Mouse (Mus musculus) heart, postnatal 0 days (tissue): ENCODE results near the gene Ifitm3. TPM values are rescaled to one million over a fixed set of nuclear protein-coding genes. Genes with fewer than 3 reads are reported as not detected.
A peak's percentile ranks its signal among the peaks of the same experiment; 100 is the strongest.

Experiments
- ATAC-seq: fragments of 200-750 bp; cut with Nextera tagmentation; 2 replicates; pipeline ENCODE4 v1.8.0; 2017; ENCODE audit warnings: low read depth, moderate number of reproducible peaks, moderate library complexity; ENCODE audit not compliant: insufficient read depth
- DNase-seq: peaks from one replicate; pipeline ENCODE4 v3.0.0-alpha.2; 2016; ENCODE audit warnings: low spot score
- H3K27ac ChIP-seq: fragments of 300-500 bp; sonication (generic); 2 replicates; pipeline ENCODE4 v1.5.1; 2014; ENCODE audit warnings: low read depth, mild to moderate bottlenecking
- H3K27me3 ChIP-seq: fragments of 300-500 bp; sonication (generic); 2 replicates; pipeline ENCODE4 v1.6.1; 2014; ENCODE audit warnings: low read length, mixed read lengths; ENCODE audit not compliant: control insufficient read depth, insufficient read depth
- H3K36me3 ChIP-seq: fragments of 300-500 bp; sonication (generic); replicated peaks from 2 replicates; pipeline ENCODE4 v1.6.1; 2014; ENCODE audit warnings: low read length, mixed read lengths; ENCODE audit not compliant: control insufficient read depth, insufficient read depth
- H3K4me1 ChIP-seq: fragments of 300-500 bp; sonication (generic); 2 replicates; pipeline ENCODE4 v1.6.1; 2014; ENCODE audit warnings: antibody characterized with exemption; ENCODE audit not compliant: control insufficient read depth, insufficient read depth
- H3K4me2 ChIP-seq: fragments of 300-500 bp; sonication (generic); 2 replicates; pipeline ENCODE4 v1.6.1; 2014; ENCODE audit warnings: low read depth, mild to moderate bottlenecking, low read length, moderate library complexity
- H3K4me3 ChIP-seq: fragments of 300-500 bp; sonication (generic); 2 replicates; pipeline ENCODE4 v1.5.1; 2014; ENCODE audit warnings: low read depth, low read length
- H3K9ac ChIP-seq: fragments of 300-500 bp; sonication (generic); replicated peaks from 2 replicates; pipeline ENCODE4 v1.6.1; 2014; ENCODE audit warnings: low read depth, low read length, mixed read lengths
- H3K9me3 ChIP-seq: fragments of 300-500 bp; sonication (generic); replicated peaks from 2 replicates; pipeline ENCODE4 v1.6.1; 2016; ENCODE audit warnings: low read length; ENCODE audit not compliant: control insufficient read depth
- CTCF ChIP-seq: IDR thresholded peaks from 2 replicates; pipeline ENCODE4 v1.5.1; 2016; ENCODE audit warnings: antibody characterized with exemption, control low read depth, low read depth
- EP300 ChIP-seq: IDR thresholded peaks from 2 replicates; pipeline ENCODE4 v1.6.1; 2016; ENCODE audit warnings: antibody characterized with exemption, low read depth
- WGBS: fragments of 180-500 bp; shearing (Covaris S2); extraction: QIAGEN DNeasy Blood & Tissue Kit; methylation state at CpG from one replicate; pipeline ENCODE4 v1.1.7; 2014; 5-methylcytosine and 5-hydroxymethylcytosine counted together
- polyA plus RNA-seq: library from polyadenylated mRNA; unstranded; fragments of >200 nt; fragmentation: Nextera tagmentation; extraction: Ambion mirVana; gene quantifications from 2 replicates; pipeline ENCODE4 v1.2.1, GENCODE M21; 2015
- total RNA-seq: library from RNA; depleted of rRNA; stranded (reverse); fragments of >200 nt; gene quantifications from 2 replicates; pipeline ENCODE4 v1.2.3, GENCODE M21; 2014; ENCODE audit warnings: low replicate concordance

Ifitm3 gene
- total and polyA plus RNA-seq, 2 experiments from 2014 or later: 148 to 230 TPM

- H3K4me1 ChIP-seq: no peaks in the 10 kb centered on the region
Observed at GRCm38 (mm10) chr7:141030390-141030789, 19.8 kb upstream of the Ifitm3 start.

GRCm38 (mm10) chr7:141028831-141029230 is 18.3 kb upstream of the Ifitm3 start, which contains the start of gene Gm17387:
TSS of gene Gm17387 (plus strand) at chr7:141029131.
- DNase-seq: no peak
- peaks cover 5% of the 10 kb centered on the region; the same call in 1 of the 2 replicates for H3K4me1 ChIP-seq
- H3K9ac ChIP-seq: no peak within 1 kb of the TSS
- no peak within 1 kb of the TSS for H3K4me2 ChIP-seq
- H3K27me3 ChIP-seq: no peaks in the 10 kb centered on the region
- ATAC-seq: no peak
- WGBS: 95% methylated on average over 2 of the region's 2 CpGs
- no peak within 1 kb of the TSS for H3K4me3 ChIP-seq
- H3K27ac ChIP-seq: no peak within 1 kb of the TSS
- TF ChIP-seq EP300 (no peak), CTCF (no peak)
- no peaks in the 10 kb centered on the region for H3K9me3 ChIP-seq
- no peaks in the 10 kb centered on the region for H3K36me3 ChIP-seq

More at GRCm38 (mm10) chr7:141030390-141030789, 19.8 kb upstream of the Ifitm3 start:
- no peaks in the 10 kb centered on the region for H3K36me3 ChIP-seq
- 49% methylated on average over 3 of the region's 3 CpGs for WGBS
- DNase-seq (no peak), ATAC-seq (no peak)
- no peaks in the 10 kb centered on the region for H3K27me3 ChIP-seq
- TF ChIP-seq CTCF (no peak), EP300 (no peak)
- H3K4me3 ChIP-seq: no peak overlapping the region
- no peak overlapping the region for H3K27ac ChIP-seq
- H3K4me2 ChIP-seq: no peak overlapping the region
- no peak overlapping the region for H3K9ac ChIP-seq
- no peaks in the 10 kb centered on the region for H3K9me3 ChIP-seq

GRCm38 (mm10) chr7:141026740-141027098 is 16.1 kb upstream of the Ifitm3 start:
- DNase-seq (no peak), ATAC-seq (no peak)
- Histone ChIP-seq H3K27ac (peak overlapping the region; percentile 52), H3K9me3 (no peaks in the 10 kb centered on the region), H3K4me3 (no peak overlapping the region), H3K36me3 (no peaks in the 10 kb centered on the region), H3K27me3 (no peaks in the 10 kb centered on the region), H3K4me2 (no peak overlapping the region), H3K4me1 (peaks cover 5% of the 10 kb centered on the region; the same call in 1 of the 2 replicates), H3K9ac (no peak overlapping the region)
- TF ChIP-seq EP300 (no peak), CTCF (no peak)
- WGBS: 66% methylated on average over 5 of the region's 5 CpGs

- H3K9ac ChIP-seq: no peak overlapping the region
- H3K27ac ChIP-seq: peak overlapping the region; percentile 52
- no peaks in the 10 kb centered on the region for H3K36me3 ChIP-seq
- TF ChIP-seq CTCF (no peak), EP300 (no peak)
- H3K9me3 ChIP-seq: no peaks in the 10 kb centered on the region
- H3K4me3 ChIP-seq: no peak overlapping the region
- 63% methylated on average over 6 of the region's 6 CpGs for WGBS
- no peaks in the 10 kb centered on the region for H3K27me3 ChIP-seq
- no peak for DNase-seq
- H3K4me2 ChIP-seq: no peak overlapping the region
- no peak for ATAC-seq
- H3K4me1 ChIP-seq: peaks cover 5% of the 10 kb centered on the region; the same call in 1 of the 2 replicates
Observed at GRCm38 (mm10) chr7:141026097-141026739, 15.6 kb upstream of the Ifitm3 start.

- Histone ChIP-seq H3K36me3 (no peaks in the 10 kb centered on the region), H3K27ac (peak overlapping the region; percentile 15; the same call in 1 of the 2 replicates), H3K9ac (no peak overlapping the region), H3K4me3 (no peak overlapping the region), H3K4me2 (no peak overlapping the region), H3K9me3 (no peaks in the 10 kb centered on the region), H3K4me1 (peaks cover 5% of the 10 kb centered on the region; the same call in 1 of the 2 replicates), H3K27me3 (no peaks in the 10 kb centered on the region)
- TF ChIP-seq EP300: no peak
- no peak for TF ChIP-seq CTCF
- 50% methylated on average over 6 of the region's 6 CpGs for WGBS
- DNase-seq (no peak), ATAC-seq (no peak)
Observed at GRCm38 (mm10) chr7:141024865-141025838, 14.6 kb upstream of the Ifitm3 start.
